Mouse (Mus musculus): ENCODE measurements at regions not wholly inside any gene's neighbourhood (a gene's known extent, or its start where the extent isn't known, plus 50 kb on each side); places are given as distances from the start of the nearest gene placed in this dataset.
A peak's percentile ranks its signal among the peaks of the same experiment; 100 is the strongest.
"Not testable (repeated sequence)": the region's sequence is repeated elsewhere in the genome, so short reads cannot be mapped to it uniquely, and the experiment has no call there.

- H3K27me3 ChIP-seq (ENCODE audit: control insufficient read depth in 1 of 2, insufficient read depth in 2 of 2, low read length in 2 of 2); H3K4me3 ChIP-seq (ENCODE audit: control insufficient read depth in 1 of 2, insufficient read depth in 1 of 2, low read depth in 2 of 2, low read length in 2 of 2): not testable (repeated sequence)
These were observed 57.1 kb downstream of the Nap1l2 start for GRCm38 (mm10) chrX:103129347-103129746.

GRCm38 (mm10) chrX:103109181-103109580, 77.3 kb downstream of the Nap1l2 start:
- no peaks in the 10 kb centered on the region for H3K4me1 ChIP-seq (ENCODE audit: control insufficient read depth in 1 of 2, insufficient read depth in 2 of 2, low read length in 2 of 2)
- no peaks in the 10 kb centered on the region for H3K36me3 ChIP-seq (ENCODE audit: control insufficient read depth in 1 of 2, insufficient read depth in 2 of 2, low read length in 2 of 2)
- TF ChIP-seq MYC (IDR thresholded peaks at IDR 0.05; ENCODE audit: low read depth, low read length) (no peak), RCOR1 (IDR thresholded peaks at IDR 0.05; ENCODE audit: low read depth, low read length) (no peak), MYB (IDR thresholded peaks at IDR 0.05; ENCODE audit: low read depth, low read length) (no peak), E2F4 (IDR thresholded peaks at IDR 0.05; ENCODE audit: borderline replicate concordance, low read depth, low read length) (no peak), BHLHE40 (IDR thresholded peaks at IDR 0.05; ENCODE audit: borderline replicate concordance, low read depth, low read length) (no peak), ZMIZ1 (IDR thresholded peaks at IDR 0.05; ENCODE audit: low read depth, low read length) (no peak), USF2 (IDR thresholded peaks at IDR 0.05; ENCODE audit: borderline replicate concordance in 1 of 2, insufficient read depth in 1 of 2, low read depth in 1 of 2, low read length in 2 of 2) (no peak), GATA1 (IDR thresholded peaks at IDR 0.05; ENCODE audit: low read depth, low read length) (no peak), NELFE (IDR thresholded peaks at IDR 0.05; ENCODE audit: low read depth, low read length) (no peak), ZNF384 (IDR thresholded peaks at IDR 0.05; ENCODE audit: low read depth, low read length) (no peak), JUND (IDR thresholded peaks at IDR 0.05; ENCODE audit: low read depth, low read length) (no peak), ZKSCAN1 (IDR thresholded peaks at IDR 0.05; ENCODE audit: low read depth, low read length) (no peak)
- no peaks in the 10 kb centered on the region for H3K79me2 ChIP-seq (ENCODE audit: control insufficient read depth, insufficient read depth, low read length, poor library complexity)
- no peak overlapping the region for H3K27ac ChIP-seq (ENCODE audit: control insufficient read depth, low read depth, low read length)
- no peaks in the 10 kb centered on the region for H3K27me3 ChIP-seq (ENCODE audit: control insufficient read depth in 1 of 2, insufficient read depth in 2 of 2, low read length in 2 of 2)
- no peak overlapping the region for H3K4me3 ChIP-seq (ENCODE audit: control insufficient read depth in 1 of 2, insufficient read depth in 1 of 2, low read depth in 2 of 2, low read length in 2 of 2)
- H3K9me3 ChIP-seq (replicated peaks; ENCODE audit: insufficient read depth, low read length) = no peaks in the 10 kb centered on the region
- peak; percentile 0 for DNase-seq (ENCODE audit: low read depth, low spot score)
- no peak overlapping the region for H3K9ac ChIP-seq (ENCODE audit: control insufficient read depth, low read depth, low read length, poor library complexity, severe bottlenecking)

More at GRCm38 (mm10) chrX:103129347-103129746, 57.1 kb downstream of the Nap1l2 start:
- not testable (repeated sequence) for H3K4me1 ChIP-seq (ENCODE audit: control insufficient read depth in 1 of 2, insufficient read depth in 2 of 2, low read length in 2 of 2); H3K9ac ChIP-seq (ENCODE audit: control insufficient read depth, low read depth, low read length, poor library complexity, severe bottlenecking); H3K9me3 ChIP-seq (replicated peaks; ENCODE audit: insufficient read depth, low read length); DNase-seq (ENCODE audit: low read depth, low spot score); H3K79me2 ChIP-seq (ENCODE audit: control insufficient read depth, insufficient read depth, low read length, poor library complexity); H3K36me3 ChIP-seq (ENCODE audit: control insufficient read depth in 1 of 2, insufficient read depth in 2 of 2, low read length in 2 of 2); H3K27ac ChIP-seq (ENCODE audit: control insufficient read depth, low read depth, low read length)

- not testable (repeated sequence) for H3K27ac ChIP-seq (ENCODE audit: control insufficient read depth, low read depth, low read length); H3K4me1 ChIP-seq (ENCODE audit: control insufficient read depth in 1 of 2, insufficient read depth in 2 of 2, low read length in 2 of 2); H3K4me3 ChIP-seq (ENCODE audit: control insufficient read depth in 1 of 2, insufficient read depth in 1 of 2, low read depth in 2 of 2, low read length in 2 of 2); H3K9ac ChIP-seq (ENCODE audit: control insufficient read depth, low read depth, low read length, poor library complexity, severe bottlenecking); H3K9me3 ChIP-seq (replicated peaks; ENCODE audit: insufficient read depth, low read length); DNase-seq (ENCODE audit: low read depth, low spot score); H3K79me2 ChIP-seq (ENCODE audit: control insufficient read depth, insufficient read depth, low read length, poor library complexity); H3K36me3 ChIP-seq (ENCODE audit: control insufficient read depth in 1 of 2, insufficient read depth in 2 of 2, low read length in 2 of 2); H3K27me3 ChIP-seq (ENCODE audit: control insufficient read depth in 1 of 2, insufficient read depth in 2 of 2, low read length in 2 of 2)
These were observed 118.5 kb downstream of the Nap1l2 start for GRCm38 (mm10) chrX:103067730-103068621.

- not testable (repeated sequence) for H3K9ac ChIP-seq (ENCODE audit: control insufficient read depth, low read depth, low read length, poor library complexity, severe bottlenecking); H3K4me3 ChIP-seq (ENCODE audit: control insufficient read depth in 1 of 2, insufficient read depth in 1 of 2, low read depth in 2 of 2, low read length in 2 of 2); H3K36me3 ChIP-seq (ENCODE audit: control insufficient read depth in 1 of 2, insufficient read depth in 2 of 2, low read length in 2 of 2); H3K27me3 ChIP-seq (ENCODE audit: control insufficient read depth in 1 of 2, insufficient read depth in 2 of 2, low read length in 2 of 2); DNase-seq (ENCODE audit: low read depth, low spot score); H3K27ac ChIP-seq (ENCODE audit: control insufficient read depth, low read depth, low read length); H3K4me1 ChIP-seq (ENCODE audit: control insufficient read depth in 1 of 2, insufficient read depth in 2 of 2, low read length in 2 of 2); H3K9me3 ChIP-seq (replicated peaks; ENCODE audit: insufficient read depth, low read length); H3K79me2 ChIP-seq (ENCODE audit: control insufficient read depth, insufficient read depth, low read length, poor library complexity)
These were observed 119.3 kb downstream of the Nap1l2 start for GRCm38 (mm10) chrX:103067107-103067506.
